In genomic region chr16:23249285-23249684, GRCm38 (mm10) we compare ENCODE assay signal across 24 mouse cellular contexts. TPM values are rescaled to one million over a fixed set of nuclear protein-coding genes. Genes with fewer than 3 reads are reported as not detected.
DNase-seq lines count a peak whose midpoint lies in the region; ATAC-seq and TF ChIP-seq lines count a peak whose summit lies in the region.
"Had no signal": no experiment of that assay in that cellular context is flagged by ENCODE, and none has a peak within 500 bp of the region (broad histone marks: within the 10 kb centered on the region; RNA-seq: fewer than 3 reads in every experiment).

No protein-coding gene starts in this region.

- H3K4me2 ChIP-seq in forebrain, embryonic 11.5 days (ENCODE audit: low read depth, low read length, severe bottlenecking): no peak overlapping the region
- H3K4me2 ChIP-seq: embryonic facial prominence, embryonic 15.5 days; limb, embryonic 13.5 days; neural tube, embryonic 13.5 days had no signal

- H3K36me3 ChIP-seq in liver, adult 2 months (ENCODE audit: control insufficient read depth, insufficient read depth, low read length): no peaks in the 10 kb centered on the region
- H3K36me3 ChIP-seq in forebrain, embryonic 11.5 days (ENCODE audit: control insufficient read depth, insufficient read depth, low read length): no peaks in the 10 kb centered on the region
- H3K36me3 ChIP-seq: embryonic facial prominence, embryonic 15.5 days; limb, embryonic 13.5 days; midbrain, embryonic 10.5 days; neural tube, embryonic 13.5 days had no signal

- ATAC-seq in forebrain, embryonic 11.5 days (replicated peaks; ENCODE audit: low FRiP score): no peak
- ATAC-seq: forebrain, embryonic 16.5 days; intestine, postnatal 0 days; midbrain, embryonic 16.5 days had no signal

- intact Hi-C loops in heart, postnatal 36 days (cut with DNase I): no loop called here

- H3K27ac ChIP-seq in liver, adult 2 months (replicated peaks; ENCODE audit: insufficient read depth, low read depth, low read length): no peak overlapping the region
- no peak overlapping the region for H3K27ac ChIP-seq in forebrain, embryonic 11.5 days (ENCODE audit: low read depth, low read length)
- H3K27ac ChIP-seq: embryonic facial prominence, embryonic 15.5 days; limb, embryonic 13.5 days; liver, embryonic 14.5 days; neural tube, embryonic 13.5 days had no signal

- H3K79me2 ChIP-seq in liver, adult 2 months (ENCODE audit: control insufficient read depth, insufficient read depth, low read length): no peaks in the 10 kb centered on the region

- no peak for TF ChIP-seq CTCF in liver, adult 2 months (IDR thresholded peaks at IDR 0.05; ENCODE audit: low read depth, low read length)

- no peak overlapping the region for H3K9ac ChIP-seq in liver, adult 2 months (ENCODE audit: low read depth, low read length)
- H3K9ac ChIP-seq in forebrain, embryonic 11.5 days (ENCODE audit: low read length): no peak overlapping the region
- H3K9ac ChIP-seq: embryonic facial prominence, embryonic 15.5 days; limb, embryonic 13.5 days; liver, embryonic 14.5 days; neural tube, embryonic 13.5 days had no signal

- H3K4me3 ChIP-seq in liver, adult 2 months (ENCODE audit: insufficient read depth, low read depth, low read length): no peak overlapping the region
- no peak overlapping the region for H3K4me3 ChIP-seq in forebrain, embryonic 11.5 days (ENCODE audit: low read depth, low read length)
- H3K4me3 ChIP-seq: embryonic facial prominence, embryonic 15.5 days; limb, embryonic 13.5 days; midbrain, embryonic 10.5 days; myocyte; neural tube, embryonic 13.5 days had no signal

- WGBS in liver, adult 2 months: 59% methylated on average over 4 of the region's 4 CpGs
- WGBS in forebrain, embryonic 11.5 days: 53% methylated on average over 4 of the region's 4 CpGs

- no peaks in the 10 kb centered on the region for H3K9me3 ChIP-seq in forebrain, embryonic 11.5 days (ENCODE audit: control insufficient read depth, low read length)
- H3K9me3 ChIP-seq: embryonic facial prominence, embryonic 15.5 days; limb, embryonic 13.5 days; midbrain, embryonic 10.5 days; neural tube, embryonic 13.5 days had no signal

- peaks cover 1% of the 10 kb centered on the region; the same call in 1 of the 2 replicates for H3K4me1 ChIP-seq in liver, adult 2 months (ENCODE audit: control insufficient read depth, insufficient read depth, low read length)
- H3K4me1 ChIP-seq in forebrain, embryonic 11.5 days (replicated peaks; ENCODE audit: control insufficient read depth, insufficient read depth, low read length): peaks cover 11% of the 10 kb centered on the region; the same call in 1 of the 2 replicates

- peak; percentile 64 for DNase-seq in adrenal gland, adult 2 months
- no peak for DNase-seq in adrenal gland, postnatal 25 days
- peak; percentile 53 for DNase-seq in heart, adult 8-10 months (ENCODE audit: low spot score)
- no peak for DNase-seq in heart, postnatal 36 days
- peak; percentile 30 for DNase-seq in liver, adult 2 months (ENCODE audit: extremely low read depth, low read depth, low spot score)
- no peak for DNase-seq in liver
- peak; percentile 77 for DNase-seq in lung, postnatal 36 days
- DNase-seq in forebrain, embryonic 11.5 days (ENCODE audit: low spot score): no peak
- DNase-seq: cerebellum, adult 8-10 months; cerebellum, postnatal 36 days; gastrocnemius, postnatal 10 days; kidney, postnatal 25 days; retina, postnatal 1 day; right cerebral cortex, postnatal 25 days; spleen, adult 18-20 months had no signal

- TF ChIP-seq POLR2A in liver, adult 2 months (IDR thresholded peaks at IDR 0.05; ENCODE audit: extremely low read depth, insufficient read depth, low read length): no peak

- no peaks in the 10 kb centered on the region for H3K27me3 ChIP-seq in liver, adult 2 months (ENCODE audit: control insufficient read depth, insufficient read depth, low read length)
- H3K27me3 ChIP-seq in forebrain, embryonic 11.5 days (ENCODE audit: control insufficient read depth, insufficient read depth, low read length): no peaks in the 10 kb centered on the region
- H3K27me3 ChIP-seq: embryonic facial prominence, embryonic 15.5 days; limb, embryonic 13.5 days; neural tube, embryonic 13.5 days had no signal

RNA-seq across cellular contexts. Expression of gene St6gal1, which starts 24.7 kb away (rescaled TPM):
- total RNA-seq in adrenal gland, adult 2 months (2021): 10 to 100 TPM; 32.2 to 49.5 TPM
- polyA plus RNA-seq in adrenal gland, adult 2 months (2012; rRNA removed): 23.1 and 24.2 TPM in 2 replicates
- total RNA-seq in adrenal gland, postnatal 25 days (2021): 48.4 and 50.5 TPM in 2 replicates
- 1 to 10 TPM; 7.6 to 9.9 (median 8.8) TPM for total RNA-seq in heart, adult 8-10 months (2022)
- 1 to 10 TPM; 9.2 to 10.0 TPM for total RNA-seq in heart, postnatal 36 days (2021)
- 36.7 and 50.3 TPM in 2 replicates for total RNA-seq in liver, adult 2 months (2014; rRNA removed)
- polyA plus RNA-seq in liver, adult 2 months (2012; rRNA removed): 38.1 and 41.3 TPM in 2 replicates
- polyA plus RNA-seq in forebrain, embryonic 11.5 days (2014; fragmentation: Nextera tagmentation; extraction: Ambion mirVana): 24.7 TPM in 2 replicates

Comparison
In these comparisons a context has a peak if more than half of its experiments do, and no peak if none do; other contexts are left out.
1. DNase-seq: peak in adrenal gland, adult 2 months (single experiment), heart, adult 8-10 months (single experiment), liver, adult 2 months (single experiment) and lung, postnatal 36 days (single experiment); none in adrenal gland, postnatal 25 days (single experiment), heart, postnatal 36 days (0 of 2), liver (single experiment) and forebrain, embryonic 11.5 days (single experiment).